Mouse (Mus musculus): Measurements from ENCODE around the gene Ccdc124.

The Ccdc124 gene

DNA sequence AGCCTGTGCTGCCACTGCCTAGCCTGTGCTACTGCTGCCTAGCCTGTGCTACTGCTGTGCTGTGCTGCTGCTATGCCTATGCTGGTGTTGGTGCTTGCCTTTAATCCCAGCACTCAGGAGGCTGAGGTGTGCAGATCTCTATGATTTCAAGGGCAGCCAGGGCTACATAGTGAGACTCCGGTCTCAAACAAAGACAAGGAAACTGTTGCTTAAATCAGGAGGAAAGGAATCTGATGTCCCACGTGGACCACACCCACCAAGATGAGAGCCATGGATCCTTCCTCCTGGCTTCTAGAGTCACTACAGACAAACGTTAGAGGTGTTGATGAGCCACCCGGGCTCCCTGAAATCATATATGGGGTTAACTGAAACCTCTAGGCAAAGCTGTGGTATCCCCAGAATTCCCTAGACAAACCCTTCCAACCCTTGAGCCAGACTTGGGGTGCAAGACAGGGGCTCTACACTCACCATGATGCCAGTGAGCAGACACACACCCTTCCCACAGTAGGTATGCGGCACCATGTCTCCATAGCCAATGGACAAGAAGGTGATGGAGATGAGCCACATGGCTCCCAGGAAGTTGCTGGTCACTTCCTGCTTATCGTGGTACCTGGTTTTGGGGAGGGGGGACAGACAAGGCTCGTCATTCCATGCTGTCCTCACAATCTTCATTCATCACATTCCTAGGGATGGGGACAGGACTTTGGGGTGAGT is 23.4 kb downstream of the Ccdc124 start:
- intact Hi-C loops (cut with DNase I), result no loop called here

DNA sequence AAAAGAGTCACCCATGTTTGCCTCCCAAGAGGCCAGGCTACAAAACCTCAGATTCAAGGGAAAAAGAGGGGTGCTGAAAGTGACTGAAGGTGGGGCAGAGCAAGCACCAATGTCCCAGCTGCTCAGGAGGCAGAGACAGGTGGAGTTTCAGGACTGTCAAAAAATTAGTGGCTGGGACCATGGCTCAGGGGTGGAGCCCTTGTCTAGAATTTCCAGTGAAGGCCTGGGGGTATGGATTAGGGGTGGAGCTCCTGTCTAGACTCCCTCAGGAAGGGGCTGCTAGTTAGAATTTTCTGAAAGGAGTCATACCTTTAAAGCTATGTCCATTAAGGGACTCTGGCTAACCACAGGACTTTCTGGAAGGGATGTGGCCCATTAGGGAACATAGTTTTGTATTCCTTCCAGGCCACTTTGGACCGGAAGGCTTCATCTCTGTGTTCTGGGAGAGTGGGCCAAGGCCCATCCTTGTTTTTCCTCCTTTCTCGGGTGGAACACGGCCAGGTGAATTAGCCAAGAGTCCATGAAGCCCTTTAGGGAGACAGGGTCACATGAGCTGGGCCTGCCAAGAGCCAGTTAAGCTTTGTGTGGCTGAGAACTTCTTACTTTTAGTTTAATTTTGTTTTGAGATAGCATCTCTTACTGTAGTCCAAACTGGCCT is 24.3 kb downstream of the Ccdc124 start:
- intact Hi-C loops (cut with DNase I), result no loop called here

DNA sequence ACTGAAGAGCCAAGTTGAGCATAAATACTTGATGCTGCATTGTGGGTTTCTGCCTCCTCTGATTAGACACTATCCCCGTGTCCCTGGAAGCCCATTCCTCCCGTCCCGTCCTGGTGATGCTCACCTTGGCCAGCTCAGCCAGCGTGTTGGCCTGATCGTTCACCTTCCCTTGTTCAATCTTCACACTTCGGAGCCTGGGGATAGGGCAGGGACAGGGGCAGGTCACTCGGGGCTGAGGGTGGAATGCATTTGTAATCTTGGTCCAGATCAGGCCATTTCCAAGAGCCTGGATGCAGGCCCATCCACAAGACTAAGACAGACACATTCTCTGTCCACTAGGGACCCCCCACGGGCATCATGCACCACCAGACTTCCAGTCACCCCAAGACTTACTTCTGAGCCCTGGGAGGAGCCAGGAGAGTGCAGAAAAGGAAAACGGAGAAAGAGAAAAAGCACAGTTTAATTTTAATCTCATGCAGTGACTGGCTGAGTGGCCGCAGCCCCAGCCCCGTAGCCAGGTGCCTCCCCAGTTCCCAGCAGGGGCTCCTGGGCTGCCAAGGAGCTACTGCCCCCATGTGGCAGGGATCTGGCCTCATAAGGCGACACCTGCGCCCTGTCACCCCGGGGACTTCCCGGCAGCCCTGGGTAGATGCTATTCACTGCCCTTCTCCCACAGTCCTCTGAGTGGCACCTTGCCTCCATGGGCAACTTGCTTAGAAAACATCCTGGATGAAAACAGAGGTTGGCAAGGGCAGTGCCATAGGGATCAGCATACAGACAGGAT is 27.2 kb downstream of the Ccdc124 start:
- intact Hi-C loops (cut with DNase I), result no loop called here

DNA sequence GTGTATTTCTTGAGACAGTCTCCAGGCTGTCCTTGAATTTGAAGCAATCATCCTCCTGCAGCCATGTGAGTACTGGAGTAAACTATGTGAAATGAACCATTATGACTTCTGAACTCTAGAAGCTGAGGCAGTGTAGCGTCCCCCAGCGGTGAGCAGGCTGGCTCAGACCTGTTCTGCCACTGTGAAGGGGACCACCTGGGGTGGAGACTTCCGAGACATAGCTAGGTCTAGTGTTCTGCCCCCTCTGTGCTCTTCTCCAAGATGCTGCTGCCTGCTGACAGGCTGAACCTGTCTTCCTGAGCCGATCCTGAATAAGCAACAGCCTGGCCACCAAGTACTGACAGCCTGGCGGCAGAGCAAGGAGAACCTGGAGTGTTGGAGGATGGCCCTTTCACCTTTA is 28.6 kb downstream of the Ccdc124 start:
- intact Hi-C loops (cut with DNase I), result no loop called here

- intact Hi-C loops (cut with DNase I), result loop anchor here (1.0 to 5.0 kb wide), 2 partner anchors 25 to 122 kb away; partner anchors contain the start of gene Pde4c
Measured at GRCm38 (mm10) chr8:70844523-70844922, 29.2 kb downstream of the Ccdc124 start.

- intact Hi-C loops (cut with DNase I), result loop anchor here (1.0 to 5.0 kb wide), 2 partner anchors 25 to 122 kb away; partner anchors contain the start of gene Pde4c
Measured at GRCm38 (mm10) chr8:70843941-70844340, 29.8 kb downstream of the Ccdc124 start.

DNA sequence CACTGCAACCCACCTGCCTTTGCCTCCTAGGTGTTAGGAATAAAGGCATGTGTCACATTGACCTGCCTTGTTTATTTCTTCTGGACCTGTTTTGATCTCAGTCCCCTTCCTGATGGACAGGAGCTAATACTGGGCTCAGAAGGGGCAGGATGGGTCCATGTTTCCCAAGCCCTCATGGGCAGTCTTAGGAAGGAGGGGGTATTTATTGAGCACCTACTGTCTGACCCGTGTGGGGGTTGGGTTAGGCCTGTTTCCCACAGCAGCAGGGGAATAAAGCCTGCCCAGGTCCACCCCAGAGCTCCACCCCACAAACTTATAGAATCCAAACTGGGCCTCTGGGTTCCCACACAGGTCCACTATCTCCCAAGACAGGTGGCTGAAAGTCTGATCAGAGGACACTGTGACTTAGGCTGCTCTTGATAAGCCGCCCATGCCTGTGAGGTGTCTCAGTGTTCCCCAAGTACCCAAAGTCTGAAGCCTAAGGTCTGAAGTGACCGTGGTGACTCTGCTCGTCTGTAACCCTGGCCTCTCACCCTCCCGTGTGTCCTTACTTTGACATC is 30.4 kb downstream of the Ccdc124 start:
- intact Hi-C loops (cut with DNase I), result loop anchor here (5.0 kb wide), 1 partner anchor 121 kb away; the partner anchor contains the start of gene Pde4c

- intact Hi-C loops (cut with DNase I), result loop anchor here (5.0 kb wide), 1 partner anchor 120 kb away; the partner anchor contains the start of gene Pde4c
Measured at GRCm38 (mm10) chr8:70842484-70842883, 31.3 kb downstream of the Ccdc124 start.

DNA sequence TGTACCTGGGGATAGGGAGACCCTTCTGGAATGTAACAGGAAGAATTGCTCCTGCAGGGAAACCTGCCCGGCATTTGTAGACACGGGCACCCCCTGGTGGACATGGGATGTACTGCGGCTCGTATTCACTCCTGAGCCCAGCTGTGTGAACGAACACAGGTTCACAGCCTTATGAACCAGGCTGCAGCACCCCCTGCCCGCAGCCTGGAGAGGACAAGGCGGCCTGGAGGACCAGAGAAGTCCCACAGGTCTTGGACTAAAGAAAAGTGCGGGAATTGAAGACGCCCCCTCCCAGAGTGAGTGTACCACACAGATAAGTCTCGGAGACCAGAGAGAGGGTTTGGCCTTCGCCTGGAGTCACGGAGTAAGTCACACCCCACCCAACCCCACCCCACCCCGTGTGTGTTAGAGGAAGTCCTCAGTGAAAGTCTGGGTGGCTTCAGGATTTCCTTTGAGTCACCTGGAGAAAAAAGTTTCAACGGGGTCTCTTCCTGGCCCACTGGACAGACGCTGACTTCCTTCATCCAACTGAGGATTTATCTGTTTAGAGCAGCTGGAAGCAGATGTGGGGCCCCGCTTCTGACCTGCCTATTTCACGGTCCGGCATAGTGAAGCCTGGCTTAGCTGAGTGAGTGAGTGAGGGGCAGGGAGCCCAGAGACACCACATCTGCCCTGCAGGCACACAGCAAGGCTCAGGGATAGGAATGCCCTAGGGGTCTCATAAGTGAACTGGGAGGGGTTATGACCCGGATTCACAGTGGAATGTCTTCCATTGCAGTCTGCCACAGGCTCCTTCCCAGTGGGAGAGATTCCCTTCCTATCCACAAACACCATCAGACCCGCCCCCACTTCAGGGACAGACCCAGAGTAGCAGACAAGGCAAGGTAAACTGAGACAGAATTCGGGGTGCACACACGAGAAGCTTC is 32.3 kb downstream of the Ccdc124 start:
- intact Hi-C loops (cut with DNase I), result loop anchor here (2.0 to 5.0 kb wide), 2 partner anchors 21 to 119 kb away; partner anchors contain the start of gene Pde4c

GRCm38 (mm10) chr8:70840590-70840989 is 33.1 kb downstream of the Ccdc124 start:
- intact Hi-C loops (cut with DNase I), result loop anchor here (2.0 to 5.0 kb wide), 2 partner anchors 20 to 118 kb away; partner anchors contain the start of gene Pde4c

DNA sequence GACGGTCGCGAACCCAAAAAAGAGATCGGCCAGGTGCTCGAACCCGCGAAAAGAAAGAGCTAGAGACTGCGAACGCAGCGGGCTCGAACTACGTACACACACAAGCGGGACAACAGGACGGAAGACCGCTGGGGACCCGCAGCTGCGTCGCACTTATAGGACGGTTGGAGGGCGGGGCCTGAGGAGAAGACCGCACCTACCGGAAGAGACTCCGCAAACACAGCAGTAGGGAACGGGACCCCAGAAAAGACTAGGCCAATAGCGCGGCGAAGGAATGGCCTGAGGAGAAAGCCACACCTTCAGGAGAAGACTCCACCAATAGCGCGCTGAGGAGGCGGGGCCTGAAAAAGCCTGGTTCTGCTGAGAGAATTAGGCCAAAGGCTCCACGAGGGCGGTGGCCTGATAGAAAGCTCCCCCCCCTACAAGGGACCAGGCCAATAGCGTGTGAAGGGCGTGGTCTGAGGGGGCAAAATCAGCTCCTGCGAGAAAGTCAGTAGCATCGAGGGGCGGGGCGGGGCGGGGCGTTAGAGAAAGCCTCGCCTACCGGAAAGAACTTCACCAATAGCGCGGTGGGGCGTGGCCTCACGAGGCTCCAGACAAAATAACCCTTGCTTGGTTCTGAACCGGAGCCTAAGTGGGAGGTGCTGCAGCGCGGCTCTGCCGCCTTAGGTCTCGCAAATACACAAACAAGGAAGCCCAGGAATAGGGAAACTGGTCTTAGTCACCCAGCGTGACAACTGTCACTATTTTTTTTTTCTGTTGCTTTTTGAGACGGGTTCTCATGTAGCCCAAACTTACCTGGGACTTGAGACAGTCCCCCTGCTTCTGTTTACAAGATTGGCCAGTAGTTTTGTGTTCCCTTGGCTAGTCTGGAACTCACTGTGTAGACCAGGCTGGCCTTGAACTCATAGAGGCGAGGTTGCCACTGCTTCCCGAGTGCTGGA is 34.1 kb downstream of the Ccdc124 start, which contains the start of gene Arrdc2:
Gene Arrdc2, minus strand, starts transcription at position 313 of the 944 bp plus-strand sequence.
- intact Hi-C loops (cut with DNase I), result loop anchor here (2.0 to 5.0 kb wide), 2 partner anchors 19 to 117 kb away; partner anchors contain the start of gene Pde4c

DNA sequence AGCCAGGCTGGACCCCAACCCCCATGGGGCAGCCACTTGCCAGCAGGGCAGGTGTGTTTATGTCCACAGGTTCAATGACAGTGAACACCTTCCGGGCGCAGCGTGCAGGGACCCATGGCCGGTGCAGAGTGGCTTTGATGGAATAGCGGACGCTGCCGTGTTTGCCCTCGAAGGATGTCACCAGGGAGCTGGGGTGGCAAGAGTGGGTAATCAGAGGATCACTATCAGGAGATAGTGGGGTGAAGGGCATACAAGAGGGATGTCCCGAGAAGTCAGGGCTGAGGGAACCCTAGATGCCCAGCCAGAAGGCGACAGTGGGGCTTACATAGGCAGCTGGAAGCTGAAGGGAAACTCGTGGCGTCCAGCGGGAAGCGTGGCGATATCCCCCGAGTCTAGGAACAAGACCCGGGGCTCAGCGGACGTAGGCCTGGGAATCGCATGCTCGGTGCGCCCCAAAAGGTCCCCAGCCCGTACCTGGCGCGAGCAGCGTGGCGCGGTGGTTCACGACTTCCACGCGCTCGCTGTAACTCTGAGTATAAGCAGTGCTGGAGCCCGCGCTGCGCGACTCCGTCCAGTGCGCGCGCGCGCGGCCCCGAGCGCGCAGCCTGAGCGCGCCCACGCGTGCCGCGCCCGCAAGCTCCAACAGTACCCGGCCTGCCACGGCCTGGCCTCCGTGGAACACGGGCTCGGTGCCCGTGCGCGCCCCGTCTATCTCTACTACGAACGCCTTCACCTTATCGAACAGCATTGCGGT is 34.9 kb downstream of the Ccdc124 start:
- intact Hi-C loops (cut with DNase I), result no loop called here

DNA sequence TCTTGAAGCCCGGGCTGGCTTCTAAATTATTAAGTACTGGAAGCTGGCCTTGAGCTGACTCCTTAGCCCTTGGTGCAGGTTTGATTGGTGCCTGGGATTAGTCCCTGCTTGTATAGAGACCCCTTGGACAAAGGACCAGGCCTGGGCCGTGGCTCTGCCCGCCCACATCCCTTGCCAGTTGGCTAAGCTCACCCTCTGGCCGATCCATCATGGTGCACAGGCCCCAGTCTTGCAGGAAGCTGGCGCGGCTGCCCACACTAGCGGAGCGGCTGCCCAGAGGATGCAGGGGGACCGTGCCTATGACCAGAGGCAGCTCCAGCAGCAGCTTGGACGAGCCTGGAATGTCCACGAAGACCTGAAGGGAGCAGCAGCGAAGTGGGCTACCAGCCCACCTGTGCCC is 37.1 kb downstream of the Ccdc124 start:
- intact Hi-C loops (cut with DNase I), result no loop called here

DNA sequence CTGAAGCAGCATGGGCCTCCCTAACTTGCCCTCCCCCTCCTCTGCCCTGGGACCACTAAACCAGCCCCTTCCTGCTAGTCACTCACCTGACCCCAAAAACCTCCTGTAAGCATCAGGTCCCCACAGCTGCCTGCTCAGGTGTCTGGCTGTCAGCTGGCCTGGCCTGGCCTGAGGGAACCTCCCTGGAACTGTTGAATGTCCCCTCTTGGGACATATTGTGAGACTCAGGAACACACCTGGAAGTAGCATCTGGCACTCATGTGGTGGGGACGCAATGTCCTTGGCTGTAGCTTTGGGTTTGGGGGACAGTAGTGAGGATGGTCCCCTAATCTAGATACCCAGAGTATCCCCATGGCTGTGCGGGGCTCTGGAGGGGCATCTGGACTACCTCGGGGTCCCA is 39.7 kb downstream of the Ccdc124 start:
- intact Hi-C loops (cut with DNase I), result no loop called here

- intact Hi-C loops (cut with DNase I), result no loop called here
Measured at GRCm38 (mm10) chr8:70833520-70833919, 40.2 kb downstream of the Ccdc124 start.

GRCm38 (mm10) chr8:70833018-70833482 is 40.7 kb downstream of the Ccdc124 start:
- intact Hi-C loops (cut with DNase I), result no loop called here

- intact Hi-C loops (cut with DNase I), result no loop called here
Measured at GRCm38 (mm10) chr8:70832371-70832770, 41.4 kb downstream of the Ccdc124 start.

GRCm38 (mm10) chr8:70831517-70831916 is 42.2 kb downstream of the Ccdc124 start:
- intact Hi-C loops (cut with DNase I), result no loop called here

All from adrenal gland (tissue).